Mouse (Mus musculus) neutrophil, adult 59 days (primary cell): ENCODE data around the gene Rpusd3. TPM values are rescaled to one million over a fixed set of nuclear protein-coding genes. Genes with fewer than 3 reads are reported as not detected.

Experiments
- total RNA-seq, 2 experiments: library from RNA; stranded (reverse); gene quantifications; 1 replicate in 1 of 2; 2 replicates in 1 of 2; pipeline ENCODE4 v1.2.4; 2023

Gene Rpusd3
- 1 to 10 TPM; 3.1 to 3.7 TPM for total RNA-seq

GRCm38 (mm10) chr6:113419199-113419587 is at the start of gene Rpusd3:
Gene Rpusd3, minus strand, starts transcription at chr6:113419340.

GRCm38 (mm10) chr6:113457952-113458534 is 38.9 kb upstream of the Rpusd3 start, which contains the start of gene Il17re:
Gene Il17re, plus strand, starts transcription at chr6:113458484.

DNA sequence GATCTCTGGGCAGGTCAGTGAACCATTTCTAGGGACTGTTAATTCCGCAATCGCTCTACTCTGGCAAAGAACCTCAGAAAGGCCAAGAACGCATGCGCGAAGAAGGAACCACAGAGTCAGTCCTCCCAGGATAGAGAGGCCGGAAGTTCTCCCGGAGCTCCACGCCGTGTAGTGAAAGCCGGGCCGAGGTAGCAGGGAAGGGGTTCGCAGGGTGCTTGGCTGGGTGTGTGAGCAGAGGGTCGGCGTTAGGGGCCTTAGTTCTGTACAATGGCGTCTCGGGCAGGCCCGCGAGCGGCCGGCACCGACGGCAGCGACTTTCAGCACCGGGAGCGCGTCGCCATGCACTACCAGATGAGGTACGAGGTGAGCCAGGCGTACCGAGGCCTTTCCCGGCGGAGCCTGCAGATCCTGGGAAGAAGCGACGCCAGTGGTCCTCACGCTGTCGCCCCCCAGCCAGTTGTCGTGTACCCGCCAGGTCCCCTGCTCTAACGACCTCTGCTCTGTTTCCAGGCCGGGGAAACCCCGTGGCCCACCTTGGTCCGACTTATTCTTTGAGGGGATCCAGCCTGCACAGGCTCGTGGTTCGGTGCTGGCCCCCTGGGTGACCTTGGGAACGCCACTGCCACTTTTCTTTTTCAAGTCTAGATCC is 23.4 kb upstream of the Rpusd3 start, which contains the start of gene Jagn1:
Jagn1 (plus strand) TSS at position 128 of the 649 bp plus-strand sequence.

DNA sequence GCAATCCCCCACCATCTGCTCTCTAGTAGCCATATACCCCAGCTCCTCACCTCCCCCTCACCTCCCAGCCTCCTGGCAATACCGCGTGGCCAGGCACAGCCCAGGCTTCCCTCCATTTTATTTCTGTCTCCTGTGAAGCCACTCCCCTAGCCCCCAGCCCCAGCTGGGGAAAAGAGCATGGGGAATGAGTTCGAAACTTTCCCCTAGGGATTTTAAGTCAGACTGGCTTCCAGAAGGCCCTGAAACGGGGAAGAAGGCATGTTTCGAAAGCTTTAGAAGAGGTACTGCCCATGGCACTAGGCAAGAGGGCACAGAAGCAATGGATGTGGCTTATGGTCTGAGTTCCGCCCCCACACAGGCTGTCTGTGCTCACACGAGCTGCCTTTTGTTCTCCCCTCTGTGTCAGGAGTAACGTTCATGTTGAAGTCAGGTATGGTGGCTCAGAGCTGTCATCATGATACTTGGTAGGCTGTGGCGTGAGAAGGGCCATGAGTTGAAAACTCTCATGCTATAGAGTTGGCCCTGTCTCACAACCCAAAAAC is 16.6 kb upstream of the Rpusd3 start, which contains the start of gene Cidec:
Cidec (minus strand) TSS at position 97 of the 542 bp plus-strand sequence.

GRCm38 (mm10) chr6:113388960-113389359 is 30.2 kb downstream of the Rpusd3 start, which contains the start of gene Ttll3:
Gene Ttll3, plus strand, starts transcription at chr6:113389260.

DNA sequence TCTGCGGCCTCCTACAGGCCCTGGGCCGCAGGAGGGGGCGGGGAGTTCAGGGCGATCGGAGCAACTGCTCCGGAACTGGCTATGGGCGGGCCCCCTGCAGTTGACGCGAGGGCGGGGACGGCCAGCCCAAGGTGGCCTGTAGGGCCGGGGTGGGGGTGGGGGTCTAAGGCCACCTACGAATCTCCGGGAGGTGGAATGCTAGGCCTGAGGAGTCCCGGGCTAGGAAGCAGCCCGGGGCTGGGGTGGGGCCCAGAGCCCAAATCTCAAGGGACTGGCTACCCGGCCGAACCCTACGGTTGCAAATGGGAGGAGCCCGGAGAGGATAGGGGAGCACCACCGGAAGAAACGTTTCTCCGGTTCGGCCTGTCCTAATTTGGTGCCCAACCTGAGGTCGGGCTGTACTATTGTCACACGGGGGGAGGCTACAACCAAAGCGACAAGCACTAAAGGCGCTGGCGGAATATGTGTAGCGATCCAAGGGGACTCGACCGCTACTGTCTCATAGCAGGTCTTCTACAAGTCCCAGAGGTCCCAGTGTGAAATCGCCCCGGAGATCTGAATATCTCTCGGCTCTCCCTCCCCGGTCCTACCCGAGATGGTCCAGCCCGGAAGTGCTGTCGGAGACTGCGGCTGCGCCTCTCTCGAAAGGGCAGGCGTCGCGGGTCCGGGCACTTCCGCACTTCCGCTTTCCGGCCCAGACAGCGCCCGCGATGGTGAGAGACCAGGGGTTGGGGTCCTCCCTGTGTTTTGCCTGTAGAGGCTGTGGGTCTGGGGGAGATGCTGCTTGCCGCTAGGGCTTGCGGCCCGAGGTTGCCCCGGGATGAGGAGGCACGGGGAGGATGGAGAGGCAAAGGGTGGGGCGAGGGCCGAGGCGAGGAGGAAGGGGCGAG is 41.4 kb downstream of the Rpusd3 start, which contains the start of the genes Tada3 and Arpc4:
Tada3 (minus strand) TSS at position 388 of the 890 bp plus-strand sequence.
Arpc4 (plus strand) TSS at position 620 of the 890 bp plus-strand sequence.

Other genes starting within 250 kb of the Rpusd3 start
- 1 to 10 TPM in 1 of 2 experiments, not detected in 1; 1.3 TPM for gene Lhfpl4, start 224.0 kb downstream of the Rpusd3 start, total RNA-seq
- 10 to 100 TPM; 48.3 to 50.3 TPM for gene Mtmr14, start 181.5 kb downstream of the Rpusd3 start, total RNA-seq
- gene Cpne9, start 137.0 kb downstream of the Rpusd3 start, total RNA-seq = 1 to 10 TPM in 1 of 2 experiments, under 1 TPM in 1; 0.57 to 1.6 TPM
- 100 to 1,000 TPM; 110 to 113 TPM for gene Brpf1, start 112.2 kb downstream of the Rpusd3 start, total RNA-seq
- gene Ogg1, start 92.4 kb downstream of the Rpusd3 start, total RNA-seq = 10 to 100 TPM; 10.9 to 11.4 TPM
- 10 to 100 TPM; 32.5 to 35.2 TPM for gene Camk1, start 75.4 kb downstream of the Rpusd3 start, total RNA-seq
- 10 to 100 TPM; 24.6 to 27.1 TPM for gene Tada3, start 41.5 kb downstream of the Rpusd3 start, total RNA-seq
- gene Arpc4, start 41.2 kb downstream of the Rpusd3 start, total RNA-seq = 100 to 1,000 TPM; 474 to 514 TPM
- 10 to 100 TPM; 34.3 to 35.3 TPM for gene Ttll3, start 30.1 kb downstream of the Rpusd3 start, total RNA-seq
- gene Cidec, start 16.4 kb upstream of the Rpusd3 start, total RNA-seq = not detected
- 10 to 100 TPM; 10.6 to 11.6 TPM for gene Jagn1, start 23.2 kb upstream of the Rpusd3 start, total RNA-seq
- not detected for gene Il17re, start 39.1 kb upstream of the Rpusd3 start, total RNA-seq
- gene Il17rc, start 52.1 kb upstream of the Rpusd3 start, total RNA-seq = not detected
- gene Creld1, start 64.0 kb upstream of the Rpusd3 start, total RNA-seq = 1 to 10 TPM; 2.6 to 3.2 TPM
- under 1 TPM in 1 of 2 experiments, not detected in 1; 0.13 TPM for gene Prrt3, start 82.6 kb upstream of the Rpusd3 start, total RNA-seq
- 10 to 100 TPM; 44.1 to 51.6 TPM for gene Emc3, start 112.3 kb upstream of the Rpusd3 start, total RNA-seq
- 10 to 100 TPM; 14.5 to 16.7 TPM for gene Fancd2, start 112.3 kb upstream of the Rpusd3 start, total RNA-seq
- gene Fancd2os, start 181.4 kb upstream of the Rpusd3 start, total RNA-seq = not detected
- 100 to 1,000 TPM; 120 to 142 TPM for gene Brk1, start 185.4 kb upstream of the Rpusd3 start, total RNA-seq
- 10 to 100 TPM; 17.4 to 24.4 TPM for gene Vhl, start 204.6 kb upstream of the Rpusd3 start, total RNA-seq
- gene Irak2, start 219.1 kb upstream of the Rpusd3 start, total RNA-seq = 100 to 1,000 TPM; 101 to 119 TPM